Mouse (Mus musculus) liver, adult 2 months (tissue): ENCODE data around the gene Exosc9.

Experiments used
- CTCF ChIP-seq: fragments of 200-500 bp; IDR thresholded peaks from 2 replicates; pipeline ENCODE4 v1.5.1; 2011; ENCODE audit warnings: low read depth, low read length, control low read depth
- POLR2A ChIP-seq: fragments of 200-500 bp; IDR thresholded peaks from 2 replicates; pipeline ENCODE4 v1.6.1; 2011; ENCODE audit warnings: low read length, control low read depth; ENCODE audit not compliant: insufficient read depth; ENCODE audit errors: extremely low read depth

DNA sequence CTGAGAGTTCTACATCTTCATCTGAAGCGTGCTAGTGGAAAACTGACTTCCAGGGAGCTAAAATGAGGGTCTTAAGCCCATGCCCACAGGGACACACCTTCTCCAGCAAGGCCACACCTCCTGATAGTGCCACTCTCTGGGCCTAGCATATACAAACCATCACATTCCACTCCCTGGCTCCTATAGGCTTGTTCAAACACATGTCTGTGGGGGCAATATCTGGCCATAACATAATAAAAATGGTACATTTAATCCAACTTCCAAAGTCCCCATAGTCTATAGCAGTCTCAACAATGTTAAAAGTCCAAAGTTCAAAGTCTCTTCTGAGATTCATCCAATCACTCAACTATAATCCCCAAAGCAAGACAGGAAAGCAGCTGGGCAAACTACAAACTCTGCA lies 5.2 kb downstream of the Exosc9 start:
- TF ChIP-seq CTCF: no peak
- TF ChIP-seq POLR2A: no peak
